Mouse (Mus musculus) stomach, embryonic 15.5 days (tissue): Measurements from ENCODE around the gene 1700029I15Rik. TPM values are rescaled to one million over a fixed set of nuclear protein-coding genes. Genes with fewer than 3 reads are reported as not detected.
A peak's percentile ranks its signal among the peaks of the same experiment; 100 is the strongest.

ENCODE experiments used
- ATAC-seq: fragments of 200-750 bp; cut with Nextera tagmentation; 2 replicates; pipeline ENCODE4 v1.8.0; 2017; ENCODE audit warnings: low read depth, moderate number of reproducible peaks, moderate TSS enrichment; ENCODE audit not compliant: insufficient read depth, low FRiP score
- H3K27ac ChIP-seq: fragments of 300-500 bp; sonication (generic); 2 replicates; pipeline ENCODE4 v1.5.1; 2015; ENCODE audit warnings: mild to moderate bottlenecking, inconsistent platforms
- H3K27me3 ChIP-seq: fragments of 300-500 bp; sonication (generic); replicated peaks from 2 replicates; pipeline ENCODE4 v1.6.1; 2015; ENCODE audit warnings: inconsistent platforms
- H3K36me3 ChIP-seq: fragments of 300-500 bp; sonication (generic); 2 replicates; pipeline ENCODE4 v1.6.1; 2015; ENCODE audit warnings: inconsistent platforms
- H3K4me1 ChIP-seq: fragments of 300-500 bp; sonication (generic); 2 replicates; pipeline ENCODE4 v1.6.1; 2015; ENCODE audit warnings: inconsistent platforms
- H3K4me2 ChIP-seq: fragments of 300-500 bp; sonication (generic); 2 replicates; pipeline ENCODE4 v1.6.1; 2015; ENCODE audit warnings: mild to moderate bottlenecking, inconsistent platforms
- H3K4me3 ChIP-seq: fragments of 300-500 bp; sonication (generic); replicated peaks from 2 replicates; pipeline ENCODE4 v1.5.1; 2015; ENCODE audit warnings: inconsistent platforms
- H3K9ac ChIP-seq: fragments of 300-500 bp; sonication (generic); 2 replicates; pipeline ENCODE4 v1.6.1; 2015; ENCODE audit warnings: inconsistent platforms
- H3K9me3 ChIP-seq: fragments of 300-500 bp; sonication (generic); 2 replicates; pipeline ENCODE4 v1.6.1; 2016; ENCODE audit warnings: inconsistent platforms
- WGBS: fragments of 180-500 bp; shearing (Covaris S2); methylation state at CpG from one replicate; pipeline ENCODE4 v1.1.7; 2015; 5-methylcytosine and 5-hydroxymethylcytosine counted together
- polyA plus RNA-seq: library from polyadenylated mRNA; unstranded; fragments of >200 nt; fragmentation: Nextera tagmentation; extraction: Ambion mirVana; gene quantifications from 2 replicates; pipeline ENCODE4 v1.2.1, GENCODE M21; 2015

1700029I15Rik gene
- polyA plus RNA-seq, 1 experiment from 2014 or later: 4.0 TPM

DNA sequence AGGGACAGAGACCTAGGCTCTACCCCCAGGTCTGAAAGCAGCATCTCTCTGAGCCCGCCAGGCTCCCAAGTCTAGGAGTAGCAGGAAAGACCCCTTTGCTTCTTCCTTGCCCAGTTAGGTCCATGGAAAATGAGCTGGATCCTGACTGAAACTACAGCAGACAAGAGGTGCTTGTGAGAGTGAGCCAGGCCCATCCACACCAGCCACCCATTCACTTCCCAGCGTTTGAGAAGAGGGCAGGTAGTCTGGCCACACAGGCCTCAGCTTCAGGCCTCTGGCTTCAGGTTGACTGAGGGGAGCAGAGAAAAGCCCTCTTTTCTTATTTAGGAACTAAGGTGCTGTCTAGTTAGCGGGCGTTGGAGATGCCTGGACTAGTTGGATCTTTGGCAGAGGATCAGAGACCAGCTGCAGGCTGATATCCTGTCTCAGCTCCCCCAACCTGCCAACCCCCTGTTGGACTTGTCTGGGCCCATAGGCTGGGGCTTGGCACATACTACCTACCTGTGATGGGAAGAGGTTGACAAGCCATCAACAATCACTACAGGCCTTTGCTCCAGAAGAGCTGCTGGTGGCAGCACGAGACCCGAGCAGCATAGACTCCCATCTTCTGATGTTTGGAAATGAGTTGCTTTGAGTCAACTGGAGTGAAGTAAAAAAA is 19.6 kb upstream of the 1700029I15Rik start:
- no peaks in the 10 kb centered on the region for H3K9me3 ChIP-seq
- WGBS: 97% methylated on average over 6 of the region's 6 CpGs
- H3K27me3 ChIP-seq: no peaks in the 10 kb centered on the region
- H3K9ac ChIP-seq: no peak overlapping the region
- no peak overlapping the region for H3K4me2 ChIP-seq
- H3K4me3 ChIP-seq: no peak overlapping the region
- H3K36me3 ChIP-seq: peaks cover 28% of the 10 kb centered on the region
- no peak for ATAC-seq
- H3K27ac ChIP-seq: no peak overlapping the region
- peaks cover 5% of the 10 kb centered on the region; the same call in 1 of the 2 replicates for H3K4me1 ChIP-seq

GRCm38 (mm10) chr2:92364086-92364485 is 18.3 kb upstream of the 1700029I15Rik start:
- H3K9me3 ChIP-seq: no peaks in the 10 kb centered on the region
- H3K36me3 ChIP-seq: peaks cover 21% of the 10 kb centered on the region
- H3K4me2 ChIP-seq: no peak overlapping the region
- no peak overlapping the region for H3K27ac ChIP-seq
- WGBS: 86% methylated on average over 4 of the region's 4 CpGs
- H3K4me1 ChIP-seq: peaks cover 5% of the 10 kb centered on the region; the same call in 1 of the 2 replicates
- 0 out of 2 replicates have a peak, but pooled peaks cover 1% of the 10 kb centered on the region for H3K27me3 ChIP-seq
- H3K4me3 ChIP-seq: no peak overlapping the region
- no peak overlapping the region for H3K9ac ChIP-seq
- no peak for ATAC-seq

- H3K36me3 ChIP-seq: peaks cover 16% of the 10 kb centered on the region
- WGBS: 85% methylated on average over 10 of the region's 10 CpGs
- no peak for ATAC-seq
Measured at GRCm38 (mm10) chr2:92365568-92365967, 16.8 kb upstream of the 1700029I15Rik start.

GRCm38 (mm10) chr2:92367383-92368029 is 14.8 kb upstream of the 1700029I15Rik start:
- Histone ChIP-seq H3K9me3 (no peaks in the 10 kb centered on the region), H3K27ac (no peak overlapping the region), H3K4me3 (no peak overlapping the region), H3K36me3 (peaks cover 10% of the 10 kb centered on the region; the same call in 1 of the 2 replicates), H3K4me1 (peaks cover 22% of the 10 kb centered on the region), H3K9ac (no peak overlapping the region), H3K27me3 (peaks cover 4% of the 10 kb centered on the region; the same call in 1 of the 2 replicates), H3K4me2 (no peak overlapping the region)
- no peak for ATAC-seq
- WGBS: 24% methylated on average over 20 of the region's 20 CpGs

More at GRCm38 (mm10) chr2:92365568-92365967, 16.8 kb upstream of the 1700029I15Rik start:
- peaks cover 7% of the 10 kb centered on the region for H3K4me1 ChIP-seq
- 0 out of 2 replicates have a peak, but pooled peaks cover 4% of the 10 kb centered on the region for H3K27me3 ChIP-seq
- H3K4me2 ChIP-seq: no peak overlapping the region
- H3K9me3 ChIP-seq: no peaks in the 10 kb centered on the region
- H3K4me3 ChIP-seq: no peak overlapping the region
- no peak overlapping the region for H3K9ac ChIP-seq
- no peak overlapping the region for H3K27ac ChIP-seq

DNA sequence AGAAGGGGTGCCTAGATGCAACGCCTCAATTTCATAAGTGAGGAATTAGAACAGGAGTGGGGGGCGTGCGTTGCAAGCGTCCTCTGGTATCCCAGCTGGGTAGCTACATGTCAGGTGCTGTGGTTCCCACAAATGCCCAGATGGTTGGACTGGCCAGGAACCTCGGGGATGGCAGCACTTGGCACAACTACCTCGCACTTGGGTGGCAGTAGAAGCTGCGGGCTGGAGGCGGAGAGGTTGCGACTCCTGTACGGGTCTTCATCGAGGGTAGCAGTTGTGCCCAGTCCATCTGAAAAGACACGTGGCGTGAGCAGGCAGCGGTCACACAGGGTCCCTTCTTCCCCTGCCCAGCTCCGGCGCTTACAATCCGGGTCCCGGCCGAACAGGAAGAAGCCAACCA is 12.0 kb upstream of the 1700029I15Rik start:
- WGBS: 12% methylated on average over 18 of the region's 19 CpGs
- peak overlapping the region; percentile 84 for H3K4me2 ChIP-seq
- H3K36me3 ChIP-seq: 0 out of 2 replicates have a peak, but pooled peaks cover 3% of the 10 kb centered on the region
- H3K9me3 ChIP-seq: no peaks in the 10 kb centered on the region
- peaks cover 4% of the 10 kb centered on the region; the same call in 1 of the 2 replicates for H3K27me3 ChIP-seq
- H3K9ac ChIP-seq: peak overlapping the region; percentile 23; the same call in 1 of the 2 replicates
- H3K27ac ChIP-seq: no peak overlapping the region; the same call in 1 of the 2 replicates
- peak overlapping the region; percentile 50 for H3K4me3 ChIP-seq
- no peak for ATAC-seq
- peaks cover 37% of the 10 kb centered on the region for H3K4me1 ChIP-seq

- peak overlapping the region; percentile 84 for H3K4me2 ChIP-seq
- H3K4me1 ChIP-seq: peaks cover 42% of the 10 kb centered on the region
- peak overlapping the region; percentile 50 for H3K4me3 ChIP-seq
- H3K27ac ChIP-seq: peak overlapping the region; percentile 74
- WGBS: 4% methylated on average over 45 of the region's 45 CpGs
- H3K9ac ChIP-seq: peak overlapping the region; percentile 23; the same call in 1 of the 2 replicates
- H3K9me3 ChIP-seq: no peaks in the 10 kb centered on the region
- 0 out of 2 replicates have a peak, but pooled peaks cover 3% of the 10 kb centered on the region for H3K36me3 ChIP-seq
- peaks cover 4% of the 10 kb centered on the region; the same call in 1 of the 2 replicates for H3K27me3 ChIP-seq
- ATAC-seq: peak; percentile 63
Measured at GRCm38 (mm10) chr2:92370821-92371805, 11.2 kb upstream of the 1700029I15Rik start.

DNA sequence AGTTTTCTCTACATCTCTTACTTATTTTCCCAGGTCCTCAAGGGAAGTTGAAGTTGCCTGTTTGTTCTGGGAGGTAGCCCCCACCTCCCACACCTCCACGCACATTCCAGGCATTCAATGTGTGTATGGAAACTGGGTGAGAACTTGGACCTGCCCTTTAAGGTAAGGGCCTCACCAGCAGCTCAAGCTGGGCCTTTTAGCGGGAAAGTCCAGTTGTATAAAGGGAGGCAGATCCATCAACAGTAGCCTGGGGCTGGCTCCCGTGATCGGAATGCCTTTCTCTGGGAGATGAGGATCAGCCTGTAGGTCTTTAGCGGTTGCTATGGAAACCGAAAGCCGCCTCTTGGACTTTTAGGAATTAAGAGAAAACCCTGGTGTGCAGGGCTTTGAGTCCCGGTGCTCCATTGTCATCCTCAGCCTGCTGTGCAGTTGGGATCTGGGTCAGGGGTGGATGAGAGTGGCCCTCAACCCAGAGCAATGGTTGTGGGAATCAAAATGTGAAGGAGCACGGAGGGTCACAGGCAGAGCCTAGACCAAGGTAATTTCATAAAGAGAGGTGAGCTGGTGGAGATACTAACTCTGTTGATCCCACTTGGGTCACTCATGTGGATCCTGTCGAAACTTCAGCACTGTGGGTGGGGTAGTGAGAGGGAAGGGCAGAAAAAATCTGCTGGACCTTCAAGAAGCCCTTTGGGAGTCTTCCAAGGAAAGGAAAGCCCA is 10.2 kb upstream of the 1700029I15Rik start:
- Histone ChIP-seq H3K27ac (peak overlapping the region; percentile 74), H3K4me2 (peak overlapping the region; percentile 84; the same call in 1 of the 2 replicates), H3K4me1 (peaks cover 45% of the 10 kb centered on the region), H3K27me3 (peaks cover 4% of the 10 kb centered on the region; the same call in 1 of the 2 replicates), H3K4me3 (no peak overlapping the region), H3K9me3 (no peaks in the 10 kb centered on the region), H3K36me3 (no peaks in the 10 kb centered on the region), H3K9ac (no peak overlapping the region)
- no peak for ATAC-seq
- WGBS: 29% methylated on average over 10 of the region's 10 CpGs

GRCm38 (mm10) chr2:92372767-92373436 is 9.4 kb upstream of the 1700029I15Rik start:
- no peak overlapping the region for H3K4me2 ChIP-seq
- no peaks in the 10 kb centered on the region for H3K36me3 ChIP-seq
- no peaks in the 10 kb centered on the region for H3K9me3 ChIP-seq
- ATAC-seq: no peak
- H3K27ac ChIP-seq: peak overlapping the region; percentile 74
- no peak overlapping the region for H3K9ac ChIP-seq
- H3K27me3 ChIP-seq: peaks cover 4% of the 10 kb centered on the region; the same call in 1 of the 2 replicates
- WGBS: 51% methylated on average over 9 of the region's 9 CpGs
- H3K4me1 ChIP-seq: peaks cover 45% of the 10 kb centered on the region
- no peak overlapping the region for H3K4me3 ChIP-seq

- Histone ChIP-seq H3K9ac (no peak overlapping the region), H3K9me3 (no peaks in the 10 kb centered on the region), H3K27ac (peak overlapping the region; percentile 74), H3K36me3 (peaks cover 4% of the 10 kb centered on the region; the same call in 1 of the 2 replicates), H3K27me3 (peaks cover 4% of the 10 kb centered on the region; the same call in 1 of the 2 replicates), H3K4me1 (peaks cover 45% of the 10 kb centered on the region), H3K4me2 (peak overlapping the region; percentile 88; the same call in 1 of the 2 replicates), H3K4me3 (no peak overlapping the region)
- WGBS: 81% methylated on average over 11 of the region's 11 CpGs
- no peak for ATAC-seq
Measured at GRCm38 (mm10) chr2:92373437-92373813, 8.9 kb upstream of the 1700029I15Rik start.

DNA sequence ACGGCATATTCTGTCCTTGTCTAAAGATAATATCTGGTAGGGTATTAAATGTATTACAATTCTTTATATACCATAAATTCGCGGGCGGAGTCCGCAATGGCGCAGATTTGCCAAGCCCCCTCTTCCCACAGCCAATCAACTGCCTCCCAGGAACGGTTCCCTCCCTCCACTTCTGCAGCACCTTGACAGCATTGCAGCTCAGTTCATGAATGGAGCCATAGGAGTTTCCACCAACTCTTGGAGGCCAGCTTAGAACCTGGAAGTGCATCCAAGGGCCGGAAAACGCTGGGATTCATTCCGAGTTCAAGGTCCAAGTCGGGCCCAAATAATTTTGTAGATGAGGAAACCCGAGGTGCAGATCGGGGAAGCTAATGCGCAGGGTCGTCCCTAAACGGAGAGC is 7.8 kb upstream of the 1700029I15Rik start, which contains the start of the genes Pex16 and Large2:
TSS of gene Pex16 (plus strand) at position 163 of the 400 bp plus-strand sequence.
TSS of gene Large2 (minus strand) at position 356 of the 400 bp plus-strand sequence.
- Histone ChIP-seq H3K4me1 (peaks cover 45% of the 10 kb centered on the region), H3K27me3 (no peaks in the 10 kb centered on the region; the same call in 1 of the 2 replicates), H3K36me3 (peaks cover 15% of the 10 kb centered on the region), H3K9ac (peak within 1 kb of the TSS; percentile 57), H3K27ac (peak within 1 kb of the TSS; percentile 96), H3K4me3 (peak within 1 kb of the TSS; percentile 77), H3K4me2 (peak within 1 kb of the TSS; percentile 88), H3K9me3 (no peaks in the 10 kb centered on the region)
- WGBS: under 1% methylated on average over 16 of the region's 16 CpGs
- no peak for ATAC-seq
